Mouse (Mus musculus): ENCODE results near the gene Vmn1r151. TPM values are rescaled to one million over a fixed set of nuclear protein-coding genes. Genes with fewer than 3 reads are reported as not detected.
"Not testable (repeated sequence)": the region's sequence is repeated elsewhere in the genome, so short reads cannot be mapped to it uniquely, and the experiment has no call there.

Gene Vmn1r151
- not detected in 2 replicates for polyA plus RNA-seq (2016; fragmentation: Nextera tagmentation; extraction: Ambion mirVana)

GRCm38 (mm10) chr7:22499578-22499977 is at the start of gene Vmn1r151:
Gene Vmn1r151 (minus strand): TSS chr7:22499678.
- not testable (repeated sequence) for H3K9ac ChIP-seq; H3K27ac ChIP-seq; H3K36me3 ChIP-seq; H3K4me2 ChIP-seq (replicated peaks); H3K9me3 ChIP-seq; H3K4me1 ChIP-seq; H3K4me3 ChIP-seq; ATAC-seq (ENCODE audit: low FRiP score, low read depth); H3K27me3 ChIP-seq (replicated peaks)
- 60% methylated on average over 2 of the region's 3 CpGs for WGBS

- H3K27me3 ChIP-seq (replicated peaks); H3K4me3 ChIP-seq; H3K9ac ChIP-seq; H3K9me3 ChIP-seq; H3K4me1 ChIP-seq; H3K27ac ChIP-seq; ATAC-seq (ENCODE audit: low FRiP score, low read depth); H3K4me2 ChIP-seq (replicated peaks); H3K36me3 ChIP-seq: not testable (repeated sequence)
- no CpG with 5 or more reads among the region's 1 CpGs for WGBS
Measured at GRCm38 (mm10) chr7:22534787-22535186, 35.3 kb upstream of the Vmn1r151 start, which contains the start of gene Gm8677. Gene Gm8677 (minus strand): TSS chr7:22534887.

GRCm38 (mm10) chr7:22522667-22523066 is 23.2 kb upstream of the Vmn1r151 start, which contains the start of gene Vmn1r152:
Gene Vmn1r152 (plus strand): TSS chr7:22522967.
- not testable (repeated sequence) for H3K4me1 ChIP-seq; H3K27me3 ChIP-seq (replicated peaks); H3K27ac ChIP-seq; H3K4me3 ChIP-seq; H3K4me2 ChIP-seq (replicated peaks); H3K9me3 ChIP-seq; H3K9ac ChIP-seq; H3K36me3 ChIP-seq; ATAC-seq (ENCODE audit: low FRiP score, low read depth)
- no CpG with 5 or more reads among the region's 3 CpGs for WGBS

GRCm38 (mm10) chr7:22463975-22464374 is 35.5 kb downstream of the Vmn1r151 start, which contains the start of gene Gm10665:
Gene Gm10665 (minus strand): TSS chr7:22464075.
- not testable (repeated sequence) for H3K4me3 ChIP-seq; H3K4me2 ChIP-seq (replicated peaks); H3K27me3 ChIP-seq (replicated peaks); H3K9me3 ChIP-seq; H3K4me1 ChIP-seq; ATAC-seq (ENCODE audit: low FRiP score, low read depth); H3K36me3 ChIP-seq; H3K27ac ChIP-seq; H3K9ac ChIP-seq
- no CpG with 5 or more reads among the region's 5 CpGs for WGBS

Other genes starting within 250 kb of the Vmn1r151 start
- not detected in 2 replicates for gene Gm4187, start 170.0 kb downstream of the Vmn1r151 start, polyA plus RNA-seq (2016; fragmentation: Nextera tagmentation; extraction: Ambion mirVana)
- not detected in 2 replicates for gene Gm8660, start 128.6 kb downstream of the Vmn1r151 start, polyA plus RNA-seq (2016; fragmentation: Nextera tagmentation; extraction: Ambion mirVana)
- gene Vmn1r148, start 86.1 kb downstream of the Vmn1r151 start, polyA plus RNA-seq (2016; fragmentation: Nextera tagmentation; extraction: Ambion mirVana) = not detected in 2 replicates
- not detected in 2 replicates for gene Vmn1r149, start 61.4 kb downstream of the Vmn1r151 start, polyA plus RNA-seq (2016; fragmentation: Nextera tagmentation; extraction: Ambion mirVana)
- not detected in 2 replicates for gene Gm10665, start 35.6 kb downstream of the Vmn1r151 start, polyA plus RNA-seq (2016; fragmentation: Nextera tagmentation; extraction: Ambion mirVana)
- not detected in 2 replicates for gene Vmn1r152, start 23.3 kb upstream of the Vmn1r151 start, polyA plus RNA-seq (2016; fragmentation: Nextera tagmentation; extraction: Ambion mirVana)
- not detected in 2 replicates for gene Gm8677, start 35.2 kb upstream of the Vmn1r151 start, polyA plus RNA-seq (2016; fragmentation: Nextera tagmentation; extraction: Ambion mirVana)
- not detected in 2 replicates for gene Gm4201, start 65.7 kb upstream of the Vmn1r151 start, polyA plus RNA-seq (2016; fragmentation: Nextera tagmentation; extraction: Ambion mirVana)
- gene Gm4565, start 88.4 kb upstream of the Vmn1r151 start, polyA plus RNA-seq (2016; fragmentation: Nextera tagmentation; extraction: Ambion mirVana) = not detected in 2 replicates
- gene Vmn1r155, start 158.3 kb upstream of the Vmn1r151 start, polyA plus RNA-seq (2016; fragmentation: Nextera tagmentation; extraction: Ambion mirVana) = not detected in 2 replicates
- not detected in 2 replicates for gene Gm8693, start 192.6 kb upstream of the Vmn1r151 start, polyA plus RNA-seq (2016; fragmentation: Nextera tagmentation; extraction: Ambion mirVana)
- not detected in 2 replicates for gene Gm4567, start 220.0 kb upstream of the Vmn1r151 start, polyA plus RNA-seq (2016; fragmentation: Nextera tagmentation; extraction: Ambion mirVana)

All from neural tube, embryonic 12.5 days (tissue).